Mouse (Mus musculus) kidney, adult 2 months (tissue): ENCODE data around the gene Nup153.

ENCODE experiments used
- CTCF ChIP-seq: fragments of 200-500 bp; conservative IDR thresholded peaks from 2 replicates; pipeline ENCODE4 v1.5.1; 2011; ENCODE audit warnings: low read depth, mild to moderate bottlenecking, control low read depth, low read length, moderate library complexity, mixed read lengths; ENCODE audit not compliant: insufficient read depth, insufficient read length
- POLR2A ChIP-seq: fragments of 200-500 bp; IDR thresholded peaks from one replicate; pipeline ENCODE4 v1.6.1; 2011; ENCODE audit warnings: low read depth, low read length, control low read depth

DNA sequence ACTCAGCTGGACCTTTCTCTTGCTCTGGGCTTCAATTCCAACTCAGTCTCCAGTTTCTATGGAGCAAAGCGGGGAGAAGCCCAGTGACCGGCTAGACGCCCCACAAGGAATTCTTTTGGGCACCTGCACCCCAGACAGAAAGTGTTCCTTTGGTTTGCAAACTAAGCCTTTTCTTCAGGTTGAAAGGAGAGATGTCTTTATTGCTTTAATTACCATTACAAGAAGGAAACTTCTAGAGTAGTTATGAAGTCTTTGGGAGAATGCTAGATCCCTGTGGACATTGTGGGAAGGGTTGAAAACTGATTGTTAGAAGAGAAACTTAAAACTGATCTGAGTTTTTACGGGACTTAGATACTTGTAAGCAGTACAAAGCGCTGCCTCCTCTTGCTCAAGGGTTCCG lies 82.3 kb downstream of the Nup153 start:
- TF ChIP-seq POLR2A (no peak), CTCF (no peak)
